Mouse (Mus musculus): Measurements from ENCODE around the gene Rps27rt. TPM values are rescaled to one million over a fixed set of nuclear protein-coding genes. Genes with fewer than 3 reads are reported as not detected.
A peak's percentile ranks its signal among the peaks of the same experiment; 100 is the strongest.
"Not testable (repeated sequence)": the region's sequence is repeated elsewhere in the genome, so short reads cannot be mapped to it uniquely, and the experiment has no call there.

Gene Rps27rt
- 295 and 351 TPM in 2 replicates for polyA plus RNA-seq (2014; fragmentation: Nextera tagmentation; extraction: Ambion mirVana)

DNA sequence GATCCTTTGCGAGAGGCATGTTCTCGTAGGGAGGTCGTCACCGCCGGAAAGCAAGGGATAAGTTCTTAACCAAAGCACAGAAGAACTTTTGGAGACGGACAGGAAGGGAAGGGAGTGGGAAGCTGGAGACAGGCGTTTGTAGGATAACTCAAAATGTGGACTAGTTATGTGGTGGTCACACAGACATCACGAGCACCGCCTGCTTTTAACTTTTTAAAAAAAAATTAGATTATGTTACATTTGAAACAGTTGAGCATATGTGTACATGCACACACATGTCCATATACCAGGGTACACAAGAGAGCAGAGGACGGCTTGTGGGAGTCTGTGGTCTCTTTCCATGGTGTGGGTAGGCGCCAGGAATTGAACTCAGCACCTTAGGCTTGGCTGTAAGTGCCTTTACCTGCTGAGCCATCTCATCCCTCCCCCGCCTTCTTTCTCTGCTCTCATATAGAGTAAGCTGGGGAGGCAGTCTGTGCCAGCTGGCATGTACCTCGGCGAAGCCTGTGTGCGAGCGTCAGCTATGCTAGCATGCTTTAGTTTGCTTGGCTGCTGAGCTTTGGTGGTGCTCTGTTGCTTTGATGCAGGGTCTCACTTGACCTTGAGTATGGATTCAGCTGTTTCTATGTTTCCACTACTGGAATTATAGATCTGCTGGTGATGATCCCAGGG lies at the start of gene Rps27rt:
Rps27rt (minus strand) TSS at position 51 of the 672 bp plus-strand sequence.
- H3K27me3 ChIP-seq (ENCODE audit: control insufficient read depth, insufficient read depth, low read length) = peaks cover 8% of the 10 kb centered on the region
- 93% methylated on average over 16 of the region's 16 CpGs for WGBS
- H3K4me1 ChIP-seq (replicated peaks; ENCODE audit: control insufficient read depth, insufficient read depth, low read length) = no peaks in the 10 kb centered on the region
- H3K36me3 ChIP-seq (ENCODE audit: control insufficient read depth, insufficient read depth, low read length) = no peaks in the 10 kb centered on the region
- DNase-seq (ENCODE audit: low spot score) (no peak), ATAC-seq (ENCODE audit: low FRiP score) (no peak)
- H3K9me3 ChIP-seq (ENCODE audit: control insufficient read depth, low read length) = no peaks in the 10 kb centered on the region
- H3K27ac ChIP-seq (ENCODE audit: low read depth, low read length) = no peak within 1 kb of the TSS
- H3K4me3 ChIP-seq (ENCODE audit: low read depth, low read length) = no peak within 1 kb of the TSS
- H3K4me2 ChIP-seq (replicated peaks; ENCODE audit: low read depth, low read length) = no peak within 1 kb of the TSS
- H3K9ac ChIP-seq (ENCODE audit: low read depth, low read length) = no peak within 1 kb of the TSS

- H3K27me3 ChIP-seq (ENCODE audit: control insufficient read depth, insufficient read depth, low read length); H3K4me2 ChIP-seq (replicated peaks; ENCODE audit: low read depth, low read length); H3K9me3 ChIP-seq (ENCODE audit: control insufficient read depth, low read length); DNase-seq (ENCODE audit: low spot score); H3K4me1 ChIP-seq (replicated peaks; ENCODE audit: control insufficient read depth, insufficient read depth, low read length); H3K9ac ChIP-seq (ENCODE audit: low read depth, low read length); ATAC-seq (ENCODE audit: low FRiP score); H3K27ac ChIP-seq (ENCODE audit: low read depth, low read length); H3K4me3 ChIP-seq (ENCODE audit: low read depth, low read length); H3K36me3 ChIP-seq (ENCODE audit: control insufficient read depth, insufficient read depth, low read length): not testable (repeated sequence)
- WGBS = 97% methylated on average over 1 of the region's 1 CpGs
These were observed 48.5 kb upstream of the Rps27rt start for GRCm38 (mm10) chr9:115031046-115031445.

DNA sequence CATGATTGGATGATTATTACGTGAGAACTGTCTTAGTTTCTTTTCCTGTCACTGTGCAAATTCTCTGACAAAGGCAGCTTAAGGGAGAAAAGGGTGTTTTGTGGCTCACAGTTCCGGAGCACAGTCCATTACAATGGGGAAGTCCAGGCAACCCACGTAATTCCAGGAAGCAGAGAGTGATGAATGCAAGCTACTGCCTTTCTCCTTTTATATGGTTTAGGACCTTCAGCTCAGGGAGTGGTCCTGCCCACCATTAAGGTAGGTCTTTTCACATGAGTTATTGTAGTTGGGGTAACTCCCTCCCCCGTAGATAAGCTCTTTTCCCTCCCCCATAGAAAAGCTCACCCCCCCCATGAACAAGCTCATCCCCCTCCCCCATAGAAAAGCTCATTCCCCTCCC lies 48.0 kb upstream of the Rps27rt start:
- H3K9me3 ChIP-seq (ENCODE audit: control insufficient read depth, low read length) = no peaks in the 10 kb centered on the region
- no peak for DNase-seq (ENCODE audit: low spot score)
- H3K4me2 ChIP-seq (replicated peaks; ENCODE audit: low read depth, low read length) = no peak overlapping the region
- H3K9ac ChIP-seq (ENCODE audit: low read depth, low read length) = no peak overlapping the region
- peaks cover 7% of the 10 kb centered on the region for H3K4me1 ChIP-seq (replicated peaks; ENCODE audit: control insufficient read depth, insufficient read depth, low read length)
- no peak for ATAC-seq (ENCODE audit: low FRiP score)
- 42% methylated on average over 4 of the region's 4 CpGs for WGBS
- no peaks in the 10 kb centered on the region for H3K27me3 ChIP-seq (ENCODE audit: control insufficient read depth, insufficient read depth, low read length)
- H3K4me3 ChIP-seq (ENCODE audit: low read depth, low read length) = no peak overlapping the region
- H3K27ac ChIP-seq (ENCODE audit: low read depth, low read length) = no peak overlapping the region
- no peaks in the 10 kb centered on the region for H3K36me3 ChIP-seq (ENCODE audit: control insufficient read depth, insufficient read depth, low read length)

- no peak overlapping the region for H3K4me3 ChIP-seq (ENCODE audit: low read depth, low read length)
- H3K36me3 ChIP-seq (ENCODE audit: control insufficient read depth, insufficient read depth, low read length) = no peaks in the 10 kb centered on the region
- WGBS = 6% methylated on average over 3 of the region's 3 CpGs
- no peaks in the 10 kb centered on the region for H3K27me3 ChIP-seq (ENCODE audit: control insufficient read depth, insufficient read depth, low read length)
- no peak overlapping the region for H3K9ac ChIP-seq (ENCODE audit: low read depth, low read length)
- no peak overlapping the region; the same call in 1 of the 2 replicates for H3K27ac ChIP-seq (ENCODE audit: low read depth, low read length)
- peaks cover 7% of the 10 kb centered on the region for H3K4me1 ChIP-seq (replicated peaks; ENCODE audit: control insufficient read depth, insufficient read depth, low read length)
- H3K4me2 ChIP-seq (replicated peaks; ENCODE audit: low read depth, low read length) = no peak overlapping the region
- H3K9me3 ChIP-seq (ENCODE audit: control insufficient read depth, low read length) = no peaks in the 10 kb centered on the region
- DNase-seq (ENCODE audit: low spot score) = peak; percentile 79
- ATAC-seq (ENCODE audit: low FRiP score) = peak; percentile 84
These were observed 46.8 kb upstream of the Rps27rt start for GRCm38 (mm10) chr9:115029307-115029706.

DNA sequence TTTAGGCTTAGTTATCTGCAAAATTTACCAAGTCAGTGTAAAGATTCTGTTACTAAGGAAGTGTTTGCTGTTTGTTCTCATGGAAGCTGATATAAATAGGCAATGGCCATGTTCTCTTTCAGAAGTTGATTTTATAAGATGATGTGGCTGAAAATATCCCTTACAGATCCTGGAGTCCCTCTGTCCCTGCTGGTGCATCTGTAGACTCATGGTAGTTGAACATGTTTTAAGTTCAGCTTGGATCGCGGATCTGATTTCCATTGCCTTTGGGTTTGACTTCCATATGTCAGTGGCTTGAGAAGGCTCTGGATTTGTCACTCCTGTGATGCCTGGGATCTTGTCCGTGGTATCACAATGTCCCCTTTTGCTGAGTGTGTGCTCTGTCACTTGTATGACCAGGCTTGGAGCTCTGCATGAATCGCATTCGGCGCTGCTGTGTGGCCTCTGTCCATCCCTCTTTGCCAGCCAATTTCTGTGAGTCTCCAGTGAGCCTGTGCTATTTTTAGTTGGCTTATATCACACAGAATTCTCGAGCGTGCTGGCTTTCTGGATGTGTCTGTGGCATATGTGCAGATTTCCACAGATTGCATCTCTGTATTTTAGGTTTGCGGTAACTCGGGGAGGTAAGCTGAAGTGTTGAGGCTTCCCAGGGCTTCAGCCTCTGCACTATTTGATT lies 41.3 kb upstream of the Rps27rt start:
- DNase-seq (ENCODE audit: low spot score) = no peak
- Histone ChIP-seq H3K27me3 (ENCODE audit: control insufficient read depth, insufficient read depth, low read length) (no peaks in the 10 kb centered on the region), H3K4me1 (replicated peaks; ENCODE audit: control insufficient read depth, insufficient read depth, low read length) (no peaks in the 10 kb centered on the region; the same call in 1 of the 2 replicates), H3K4me2 (replicated peaks; ENCODE audit: low read depth, low read length) (no peak overlapping the region), H3K27ac (ENCODE audit: low read depth, low read length) (no peak overlapping the region), H3K9ac (ENCODE audit: low read depth, low read length) (no peak overlapping the region), H3K4me3 (ENCODE audit: low read depth, low read length) (no peak overlapping the region), H3K9me3 (ENCODE audit: control insufficient read depth, low read length) (no peaks in the 10 kb centered on the region), H3K36me3 (ENCODE audit: control insufficient read depth, insufficient read depth, low read length) (0 out of 2 replicates have a peak, but pooled peaks cover 2% of the 10 kb centered on the region)
- WGBS = 90% methylated on average over 10 of the region's 10 CpGs
- ATAC-seq (ENCODE audit: low FRiP score) = no peak

GRCm38 (mm10) chr9:115023137-115023536 lies 40.6 kb upstream of the Rps27rt start:
- 84% methylated on average over 3 of the region's 3 CpGs for WGBS
- Histone ChIP-seq H3K9me3 (ENCODE audit: control insufficient read depth, low read length) (no peaks in the 10 kb centered on the region), H3K4me1 (replicated peaks; ENCODE audit: control insufficient read depth, insufficient read depth, low read length) (no peaks in the 10 kb centered on the region), H3K27ac (ENCODE audit: low read depth, low read length) (no peak overlapping the region), H3K4me2 (replicated peaks; ENCODE audit: low read depth, low read length) (no peak overlapping the region), H3K27me3 (ENCODE audit: control insufficient read depth, insufficient read depth, low read length) (no peaks in the 10 kb centered on the region), H3K9ac (ENCODE audit: low read depth, low read length) (no peak overlapping the region), H3K4me3 (ENCODE audit: low read depth, low read length) (no peak overlapping the region), H3K36me3 (ENCODE audit: control insufficient read depth, insufficient read depth, low read length) (0 out of 2 replicates have a peak, but pooled peaks cover 2% of the 10 kb centered on the region)
- ATAC-seq (ENCODE audit: low FRiP score) = no peak
- DNase-seq (ENCODE audit: low spot score) = no peak

GRCm38 (mm10) chr9:115021419-115021818 lies 38.9 kb upstream of the Rps27rt start:
- 87% methylated on average over 2 of the region's 2 CpGs for WGBS
- H3K4me1 ChIP-seq (replicated peaks; ENCODE audit: control insufficient read depth, insufficient read depth, low read length) = no peaks in the 10 kb centered on the region
- H3K9ac ChIP-seq (ENCODE audit: low read depth, low read length) = no peak overlapping the region
- no peak overlapping the region for H3K27ac ChIP-seq (ENCODE audit: low read depth, low read length)
- 0 out of 2 replicates have a peak, but pooled peaks cover 2% of the 10 kb centered on the region for H3K36me3 ChIP-seq (ENCODE audit: control insufficient read depth, insufficient read depth, low read length)
- ATAC-seq (ENCODE audit: low FRiP score) (no peak), DNase-seq (ENCODE audit: low spot score) (no peak)
- no peaks in the 10 kb centered on the region for H3K9me3 ChIP-seq (ENCODE audit: control insufficient read depth, low read length)
- H3K27me3 ChIP-seq (ENCODE audit: control insufficient read depth, insufficient read depth, low read length) = no peaks in the 10 kb centered on the region
- no peak overlapping the region for H3K4me3 ChIP-seq (ENCODE audit: low read depth, low read length)
- no peak overlapping the region for H3K4me2 ChIP-seq (replicated peaks; ENCODE audit: low read depth, low read length)

GRCm38 (mm10) chr9:115020141-115020540 lies 37.6 kb upstream of the Rps27rt start:
- H3K9me3 ChIP-seq (ENCODE audit: control insufficient read depth, low read length) = no peaks in the 10 kb centered on the region
- 86% methylated on average over 7 of the region's 7 CpGs for WGBS

GRCm38 (mm10) chr9:115012367-115012766 lies 29.8 kb upstream of the Rps27rt start:
- Histone ChIP-seq H3K9ac (ENCODE audit: low read depth, low read length) (no peak overlapping the region), H3K4me3 (ENCODE audit: low read depth, low read length) (no peak overlapping the region), H3K4me2 (replicated peaks; ENCODE audit: low read depth, low read length) (no peak overlapping the region), H3K9me3 (ENCODE audit: control insufficient read depth, low read length) (no peaks in the 10 kb centered on the region), H3K27ac (ENCODE audit: low read depth, low read length) (no peak overlapping the region), H3K27me3 (ENCODE audit: control insufficient read depth, insufficient read depth, low read length) (no peaks in the 10 kb centered on the region), H3K36me3 (ENCODE audit: control insufficient read depth, insufficient read depth, low read length) (no peaks in the 10 kb centered on the region), H3K4me1 (replicated peaks; ENCODE audit: control insufficient read depth, insufficient read depth, low read length) (no peaks in the 10 kb centered on the region)
- ATAC-seq (ENCODE audit: low FRiP score) = no peak
- DNase-seq (ENCODE audit: low spot score) = no peak
- WGBS = 56% methylated on average over 12 of the region's 12 CpGs

More at GRCm38 (mm10) chr9:115020141-115020540, 37.6 kb upstream of the Rps27rt start:
- DNase-seq (ENCODE audit: low spot score) (no peak), ATAC-seq (ENCODE audit: low FRiP score) (no peak)
- H3K27me3 ChIP-seq (ENCODE audit: control insufficient read depth, insufficient read depth, low read length) = no peaks in the 10 kb centered on the region
- H3K36me3 ChIP-seq (ENCODE audit: control insufficient read depth, insufficient read depth, low read length) = 0 out of 2 replicates have a peak, but pooled peaks cover 2% of the 10 kb centered on the region
- H3K4me3 ChIP-seq (ENCODE audit: low read depth, low read length) = no peak overlapping the region
- no peak overlapping the region for H3K9ac ChIP-seq (ENCODE audit: low read depth, low read length)
- H3K4me1 ChIP-seq (replicated peaks; ENCODE audit: control insufficient read depth, insufficient read depth, low read length) = no peaks in the 10 kb centered on the region
- H3K4me2 ChIP-seq (replicated peaks; ENCODE audit: low read depth, low read length) = no peak overlapping the region
- no peak overlapping the region for H3K27ac ChIP-seq (ENCODE audit: low read depth, low read length)

Measured in hindbrain, embryonic 11.5 days (tissue).